Mouse (Mus musculus): ENCODE measurements at regions not wholly inside any gene's neighbourhood (a gene's known extent, or its start where the extent isn't known, plus 50 kb on each side); places are given as distances from the start of the nearest gene placed in this dataset.
A peak's percentile ranks its signal among the peaks of the same experiment; 100 is the strongest.

DNA sequence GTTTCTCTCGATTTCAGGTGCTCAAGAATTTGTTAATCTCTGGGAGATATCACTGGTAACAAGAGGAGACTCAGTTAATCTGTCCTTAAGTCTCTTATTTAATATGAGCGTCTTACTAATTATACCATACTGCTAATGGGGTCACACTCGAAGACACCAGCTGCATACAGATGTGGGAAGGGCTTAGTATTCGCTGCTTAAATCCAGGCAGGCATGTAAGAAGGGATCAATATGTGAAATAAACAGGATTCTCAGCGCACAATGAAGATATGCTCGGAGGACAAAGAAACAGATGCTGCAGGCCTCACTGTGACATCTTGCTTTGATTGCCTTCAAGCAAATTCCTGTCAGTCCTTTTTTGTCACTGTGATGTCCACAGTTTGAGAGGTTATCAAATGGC, 108.3 kb downstream of the Zwint start:
- Histone ChIP-seq H3K9me3 (replicated peaks; ENCODE audit: control insufficient read depth, low read length) (no peaks in the 10 kb centered on the region), H3K36me3 (ENCODE audit: control insufficient read depth, insufficient read depth) (no peaks in the 10 kb centered on the region), H3K27ac (ENCODE audit: low read length) (no peak overlapping the region), H3K4me2 (ENCODE audit: low read depth, low read length) (no peak overlapping the region), H3K4me3 (ENCODE audit: low read depth, low read length) (no peak overlapping the region), H3K9ac (ENCODE audit: low read depth, low read length) (no peak overlapping the region), H3K4me1 (ENCODE audit: control insufficient read depth, low read depth, low read length) (no peaks in the 10 kb centered on the region), H3K27me3 (ENCODE audit: control insufficient read depth, insufficient read depth, low read depth, low read length) (no peaks in the 10 kb centered on the region)
- no peak for ATAC-seq (ENCODE audit: low read depth)
- WGBS (ENCODE audit: insufficient replicate concordance) = 47% methylated on average over 6 of the region's 6 CpGs

DNA sequence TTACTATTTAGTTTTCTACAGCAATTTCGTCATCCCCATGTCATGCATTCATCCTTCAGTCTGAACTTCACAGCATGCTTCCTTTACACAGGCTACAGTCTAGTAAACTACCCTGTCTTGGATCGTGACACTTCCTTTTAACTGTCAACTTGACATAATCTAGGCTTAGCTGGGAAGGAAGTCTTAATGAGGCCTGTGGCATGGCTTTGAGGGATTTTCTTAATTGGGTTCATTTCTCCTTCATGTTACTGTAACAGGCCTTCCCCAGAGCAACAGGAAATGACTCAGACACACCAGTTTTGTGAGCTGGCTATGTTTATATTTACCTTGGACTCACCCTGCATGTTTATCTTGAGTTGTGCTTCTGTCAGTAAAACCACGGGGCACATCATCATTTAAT, 123.7 kb downstream of the Zwint start:
- Histone ChIP-seq H3K4me1 (ENCODE audit: control insufficient read depth, low read depth, low read length) (no peaks in the 10 kb centered on the region), H3K4me3 (ENCODE audit: low read depth, low read length) (no peak overlapping the region), H3K36me3 (ENCODE audit: control insufficient read depth, insufficient read depth) (no peaks in the 10 kb centered on the region), H3K4me2 (ENCODE audit: low read depth, low read length) (no peak overlapping the region), H3K27me3 (ENCODE audit: control insufficient read depth, insufficient read depth, low read depth, low read length) (no peaks in the 10 kb centered on the region), H3K9ac (ENCODE audit: low read depth, low read length) (no peak overlapping the region), H3K9me3 (replicated peaks; ENCODE audit: control insufficient read depth, low read length) (no peaks in the 10 kb centered on the region), H3K27ac (ENCODE audit: low read length) (no peak overlapping the region)
- ATAC-seq (ENCODE audit: low read depth) = no peak
- 8% methylated on average over 3 of the region's 3 CpGs for WGBS (ENCODE audit: insufficient replicate concordance)

DNA sequence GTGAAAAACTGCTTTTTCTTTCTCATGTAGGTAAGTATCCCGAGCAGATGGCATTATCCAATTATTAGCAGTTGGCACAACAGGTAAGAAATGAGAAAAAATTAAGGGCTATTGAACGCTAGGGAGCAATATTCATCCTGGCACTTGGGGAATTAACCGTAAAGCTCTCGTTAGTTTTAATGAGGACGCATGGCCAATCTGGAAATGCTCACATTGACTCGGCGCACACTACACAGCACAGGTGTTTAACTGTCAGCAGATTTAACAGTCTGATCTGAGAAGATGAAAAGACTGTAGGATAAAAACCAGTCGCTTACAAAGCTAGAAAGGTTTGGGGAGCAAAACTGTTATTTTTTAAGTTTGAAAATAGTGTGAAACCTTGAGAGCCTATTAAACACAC, 157.0 kb downstream of the Zwint start:
- no peaks in the 10 kb centered on the region for H3K36me3 ChIP-seq (ENCODE audit: control insufficient read depth, insufficient read depth)
- no peaks in the 10 kb centered on the region for H3K4me1 ChIP-seq (ENCODE audit: control insufficient read depth, low read depth, low read length)
- H3K4me3 ChIP-seq (ENCODE audit: low read depth, low read length) = no peak overlapping the region
- no peaks in the 10 kb centered on the region for H3K9me3 ChIP-seq (replicated peaks; ENCODE audit: control insufficient read depth, low read length)
- H3K27ac ChIP-seq (ENCODE audit: low read length) = no peak overlapping the region
- no peaks in the 10 kb centered on the region for H3K27me3 ChIP-seq (ENCODE audit: control insufficient read depth, insufficient read depth, low read depth, low read length)
- no peak overlapping the region for H3K9ac ChIP-seq (ENCODE audit: low read depth, low read length)
- no peak for ATAC-seq (ENCODE audit: low read depth)
- WGBS (ENCODE audit: insufficient replicate concordance) = 67% methylated on average over 8 of the region's 8 CpGs
- no peak overlapping the region for H3K4me2 ChIP-seq (ENCODE audit: low read depth, low read length)

DNA sequence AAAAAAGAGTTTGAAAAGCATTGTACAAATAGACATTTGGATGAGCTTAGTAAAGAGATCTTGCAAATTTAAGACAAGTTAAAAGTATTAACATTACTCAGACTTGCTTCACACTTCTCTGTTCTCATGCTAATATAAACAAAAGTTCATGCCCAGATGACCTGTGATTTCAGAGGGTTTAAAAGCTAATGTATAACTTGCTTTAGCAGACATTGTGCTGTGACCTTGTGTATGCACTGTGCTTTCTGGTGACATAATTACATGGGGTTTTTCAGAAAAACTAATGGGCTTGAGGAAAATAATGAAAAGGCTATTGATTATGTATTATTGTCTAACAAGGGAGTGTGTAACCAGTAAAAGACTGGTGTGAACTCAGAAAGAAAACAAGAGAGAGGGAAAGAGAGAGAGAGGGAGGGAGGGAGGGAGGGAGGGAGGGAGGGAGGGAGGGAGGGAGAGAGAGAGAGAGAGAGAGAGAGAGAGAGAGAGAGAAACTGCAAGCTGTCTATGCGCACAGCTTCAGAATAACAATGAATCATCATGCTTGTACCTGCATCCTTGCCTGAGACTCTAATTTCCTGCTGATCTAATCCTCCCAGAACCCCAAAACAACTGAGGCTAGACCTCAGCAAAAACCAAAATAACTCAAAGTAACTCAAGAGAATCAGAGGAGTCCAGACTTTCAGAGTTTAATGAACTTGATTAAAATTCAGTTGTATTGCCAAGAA, 192.9 kb downstream of the Zwint start:
- no peak overlapping the region for H3K4me2 ChIP-seq (ENCODE audit: low read depth, low read length)
- no peak overlapping the region for H3K9ac ChIP-seq (ENCODE audit: low read depth, low read length)
- no peaks in the 10 kb centered on the region for H3K9me3 ChIP-seq (replicated peaks; ENCODE audit: control insufficient read depth, low read length)
- no peak overlapping the region for H3K27ac ChIP-seq (ENCODE audit: low read length)
- ATAC-seq (ENCODE audit: low read depth) = 0 out of 2 replicates have a peak, but pooled peaks have one; percentile 50
- no peak overlapping the region for H3K4me3 ChIP-seq (ENCODE audit: low read depth, low read length)
- H3K27me3 ChIP-seq (ENCODE audit: control insufficient read depth, insufficient read depth, low read depth, low read length) = no peaks in the 10 kb centered on the region
- no peaks in the 10 kb centered on the region for H3K4me1 ChIP-seq (ENCODE audit: control insufficient read depth, low read depth, low read length)
- no peaks in the 10 kb centered on the region for H3K36me3 ChIP-seq (ENCODE audit: control insufficient read depth, insufficient read depth)
- WGBS (ENCODE audit: insufficient replicate concordance) = 47% methylated on average over 1 of the region's 1 CpGs

DNA sequence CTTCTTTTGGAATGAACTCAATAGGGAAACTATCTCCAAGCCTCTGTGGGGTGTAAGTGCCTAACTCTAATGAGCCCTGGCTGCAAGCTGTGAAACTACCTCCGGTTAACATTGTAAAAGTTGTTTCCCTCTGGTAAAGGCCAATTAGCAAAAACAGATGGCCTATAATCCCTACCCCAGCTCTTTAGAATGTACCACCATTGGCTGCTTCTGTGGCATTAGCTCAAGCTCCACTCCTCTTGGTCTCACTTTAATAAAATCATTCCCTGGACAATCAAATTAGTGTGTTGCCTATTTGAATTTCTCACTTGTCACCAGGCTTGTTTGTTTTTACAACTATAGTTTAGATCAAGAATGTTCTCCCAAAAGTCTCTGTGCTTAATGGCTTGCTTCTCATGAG, 213.3 kb downstream of the Zwint start:
- Histone ChIP-seq H3K27ac (ENCODE audit: low read length) (no peak overlapping the region), H3K36me3 (ENCODE audit: control insufficient read depth, insufficient read depth) (no peaks in the 10 kb centered on the region), H3K9ac (ENCODE audit: low read depth, low read length) (no peak overlapping the region), H3K4me2 (ENCODE audit: low read depth, low read length) (no peak overlapping the region), H3K9me3 (replicated peaks; ENCODE audit: control insufficient read depth, low read length) (no peaks in the 10 kb centered on the region), H3K27me3 (ENCODE audit: control insufficient read depth, insufficient read depth, low read depth, low read length) (no peaks in the 10 kb centered on the region), H3K4me3 (ENCODE audit: low read depth, low read length) (no peak overlapping the region), H3K4me1 (ENCODE audit: control insufficient read depth, low read depth, low read length) (no peaks in the 10 kb centered on the region)
- ATAC-seq (ENCODE audit: low read depth) = no peak
- whole genome bisulfite sequencing (ENCODE audit: insufficient replicate concordance) = 25% methylated on average over 1 of the region's 1 CpGs

All from liver, embryonic 16.5 days (tissue).